Mouse (Mus musculus): ENCODE data around the gene Aftph. TPM values are rescaled to one million over a fixed set of nuclear protein-coding genes. Genes with fewer than 3 reads are reported as not detected.

Gene Aftph
- polyA plus RNA-seq, 1 experiment from 2014 or later: 19.9 TPM

DNA sequence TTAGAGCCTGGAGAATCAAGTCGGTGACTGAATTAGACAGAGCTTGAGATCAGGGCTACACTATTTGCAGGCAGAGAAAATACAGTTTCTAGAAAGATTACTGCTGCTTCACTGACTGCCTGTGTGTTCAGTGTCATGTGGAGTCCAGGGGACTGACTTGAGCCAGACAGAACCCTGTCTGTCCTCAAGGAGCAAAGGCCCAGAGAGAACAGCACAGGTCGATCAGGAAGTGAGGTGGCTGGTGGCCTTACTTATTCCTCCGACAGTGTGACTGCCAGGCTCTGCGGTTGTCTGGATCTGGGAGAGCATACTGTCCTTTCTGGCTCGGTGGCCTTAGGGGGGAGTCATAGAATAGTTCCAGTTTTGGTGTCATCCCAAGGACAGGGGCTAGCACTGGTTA lies 60.6 kb downstream of the Aftph start:
- Histone ChIP-seq H3K27me3 (ENCODE audit: control insufficient read depth, insufficient read depth, low read depth, low read length) (no peaks in the 10 kb centered on the region), H3K4me3 (ENCODE audit: low read length) (no peak overlapping the region), H3K9me3 (ENCODE audit: control insufficient read depth, low read length) (no peaks in the 10 kb centered on the region), H3K4me1 (replicated peaks; ENCODE audit: control insufficient read depth, insufficient read depth, low read length) (no peaks in the 10 kb centered on the region), H3K27ac (ENCODE audit: low read length) (no peak overlapping the region), H3K4me2 (ENCODE audit: low read depth, low read length) (no peak overlapping the region), H3K36me3 (ENCODE audit: control insufficient read depth, insufficient read depth, low read length) (no peaks in the 10 kb centered on the region), H3K9ac (ENCODE audit: low read length) (no peak overlapping the region)
- WGBS: 88% methylated on average over 5 of the region's 5 CpGs
- ATAC-seq (ENCODE audit: low read depth): no peak

- H3K4me2 ChIP-seq (ENCODE audit: low read depth, low read length): no peak overlapping the region
- H3K9ac ChIP-seq (ENCODE audit: low read length): no peak overlapping the region
- H3K4me1 ChIP-seq (replicated peaks; ENCODE audit: control insufficient read depth, insufficient read depth, low read length): no peaks in the 10 kb centered on the region
- no peaks in the 10 kb centered on the region for H3K36me3 ChIP-seq (ENCODE audit: control insufficient read depth, insufficient read depth, low read length)
- no peak overlapping the region for H3K27ac ChIP-seq (ENCODE audit: low read length)
- no peak for ATAC-seq (ENCODE audit: low read depth)
- H3K9me3 ChIP-seq (ENCODE audit: control insufficient read depth, low read length): no peaks in the 10 kb centered on the region
- no peak overlapping the region for H3K4me3 ChIP-seq (ENCODE audit: low read length)
- H3K27me3 ChIP-seq (ENCODE audit: control insufficient read depth, insufficient read depth, low read depth, low read length): no peaks in the 10 kb centered on the region
- WGBS: 66% methylated on average over 2 of the region's 2 CpGs
Measured at GRCm38 (mm10) chr11:20679396-20679795, 62.0 kb downstream of the Aftph start.

DNA sequence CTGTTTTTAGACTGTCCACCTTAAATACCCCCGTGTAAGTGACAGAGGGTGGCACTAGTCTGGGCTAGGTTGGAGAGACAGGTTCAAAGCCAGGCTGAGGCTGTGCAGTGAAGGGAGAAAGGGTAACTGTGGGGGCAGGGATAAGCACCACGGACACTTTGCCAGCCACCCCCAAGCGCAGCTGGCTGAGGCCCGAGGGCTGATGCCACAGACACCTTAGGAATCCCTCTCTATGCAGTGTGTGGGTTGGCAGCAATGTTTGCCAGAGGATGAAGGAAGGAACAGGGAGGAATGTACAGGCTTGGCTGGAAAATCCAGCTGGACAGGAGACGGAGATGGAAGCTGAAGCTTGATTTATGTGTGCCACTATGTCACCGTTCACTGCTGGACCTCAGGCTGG lies 68.9 kb downstream of the Aftph start:
- no peak overlapping the region for H3K4me2 ChIP-seq (ENCODE audit: low read depth, low read length)
- peaks cover 4% of the 10 kb centered on the region; the same call in 1 of the 2 replicates for H3K4me1 ChIP-seq (replicated peaks; ENCODE audit: control insufficient read depth, insufficient read depth, low read length)
- no peaks in the 10 kb centered on the region for H3K36me3 ChIP-seq (ENCODE audit: control insufficient read depth, insufficient read depth, low read length)
- no peaks in the 10 kb centered on the region for H3K27me3 ChIP-seq (ENCODE audit: control insufficient read depth, insufficient read depth, low read depth, low read length)
- no peaks in the 10 kb centered on the region for H3K9me3 ChIP-seq (ENCODE audit: control insufficient read depth, low read length)
- no peak for ATAC-seq (ENCODE audit: low read depth)
- no peak overlapping the region for H3K9ac ChIP-seq (ENCODE audit: low read length)
- H3K4me3 ChIP-seq (ENCODE audit: low read length): no peak overlapping the region
- 56% methylated on average over 6 of the region's 6 CpGs for WGBS
- no peak overlapping the region for H3K27ac ChIP-seq (ENCODE audit: low read length)

- Histone ChIP-seq H3K27ac (ENCODE audit: low read length) (no peak overlapping the region), H3K4me1 (replicated peaks; ENCODE audit: control insufficient read depth, insufficient read depth, low read length) (peaks cover 4% of the 10 kb centered on the region; the same call in 1 of the 2 replicates), H3K27me3 (ENCODE audit: control insufficient read depth, insufficient read depth, low read depth, low read length) (no peaks in the 10 kb centered on the region), H3K4me2 (ENCODE audit: low read depth, low read length) (no peak overlapping the region), H3K36me3 (ENCODE audit: control insufficient read depth, insufficient read depth, low read length) (no peaks in the 10 kb centered on the region), H3K9me3 (ENCODE audit: control insufficient read depth, low read length) (no peaks in the 10 kb centered on the region), H3K4me3 (ENCODE audit: low read length) (no peak overlapping the region), H3K9ac (ENCODE audit: low read length) (no peak overlapping the region)
- WGBS: 39% methylated on average over 6 of the region's 6 CpGs
- peak; percentile 61 for ATAC-seq (ENCODE audit: low read depth)
Measured at GRCm38 (mm10) chr11:20671789-20672392, 69.5 kb downstream of the Aftph start.

GRCm38 (mm10) chr11:20664878-20665277 lies 76.5 kb downstream of the Aftph start:
- 81% methylated on average over 9 of the region's 9 CpGs for WGBS
- Histone ChIP-seq H3K4me3 (ENCODE audit: low read length) (no peak overlapping the region), H3K36me3 (ENCODE audit: control insufficient read depth, insufficient read depth, low read length) (no peaks in the 10 kb centered on the region), H3K9me3 (ENCODE audit: control insufficient read depth, low read length) (no peaks in the 10 kb centered on the region), H3K27me3 (ENCODE audit: control insufficient read depth, insufficient read depth, low read depth, low read length) (no peaks in the 10 kb centered on the region), H3K4me1 (replicated peaks; ENCODE audit: control insufficient read depth, insufficient read depth, low read length) (peaks cover 21% of the 10 kb centered on the region), H3K27ac (ENCODE audit: low read length) (no peak overlapping the region), H3K4me2 (ENCODE audit: low read depth, low read length) (no peak overlapping the region), H3K9ac (ENCODE audit: low read length) (no peak overlapping the region)
- no peak for ATAC-seq (ENCODE audit: low read depth)

DNA sequence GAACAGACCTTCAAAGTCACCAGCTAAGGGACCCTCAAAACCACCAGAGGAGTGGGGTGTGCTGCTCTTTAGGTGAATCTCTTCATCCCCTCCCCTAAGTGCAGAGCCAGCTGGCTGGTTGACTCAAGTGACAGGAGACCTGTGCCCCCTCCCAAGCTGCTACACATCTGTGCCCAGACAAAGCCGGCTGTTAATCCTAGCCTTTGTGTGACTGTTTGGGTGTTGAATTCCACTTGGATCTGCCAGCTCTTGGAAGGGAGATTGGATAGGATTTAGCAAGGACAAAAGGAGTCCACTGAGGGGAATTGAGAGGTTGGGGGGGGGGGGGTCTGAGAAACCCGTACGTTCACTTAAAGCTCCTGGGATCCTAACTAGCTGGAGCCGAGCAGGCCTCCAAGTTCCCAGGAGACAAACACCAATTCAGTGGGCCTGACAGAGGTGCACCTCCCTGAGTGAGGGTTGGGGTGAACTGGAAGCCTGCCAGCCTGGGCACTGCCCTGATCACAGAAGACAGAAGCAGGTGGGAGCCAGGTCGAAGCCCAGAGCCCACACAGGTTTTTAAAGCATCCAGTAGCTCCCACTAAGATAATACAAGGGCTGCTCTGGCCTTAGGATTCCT lies 77.7 kb downstream of the Aftph start:
- Histone ChIP-seq H3K9me3 (ENCODE audit: control insufficient read depth, low read length) (no peaks in the 10 kb centered on the region), H3K4me2 (ENCODE audit: low read depth, low read length) (no peak overlapping the region), H3K27ac (ENCODE audit: low read length) (no peak overlapping the region), H3K9ac (ENCODE audit: low read length) (0 out of 2 replicates have a peak overlapping the region, but pooled peaks have one; percentile 25), H3K4me1 (replicated peaks; ENCODE audit: control insufficient read depth, insufficient read depth, low read length) (peaks cover 20% of the 10 kb centered on the region), H3K36me3 (ENCODE audit: control insufficient read depth, insufficient read depth, low read length) (no peaks in the 10 kb centered on the region), H3K27me3 (ENCODE audit: control insufficient read depth, insufficient read depth, low read depth, low read length) (no peaks in the 10 kb centered on the region), H3K4me3 (ENCODE audit: low read length) (no peak overlapping the region)
- ATAC-seq (ENCODE audit: low read depth): no peak
- WGBS: 49% methylated on average over 5 of the region's 5 CpGs

GRCm38 (mm10) chr11:20662811-20663210 lies 78.6 kb downstream of the Aftph start:
- 46% methylated on average over 7 of the region's 7 CpGs for WGBS
- no peaks in the 10 kb centered on the region for H3K27me3 ChIP-seq (ENCODE audit: control insufficient read depth, insufficient read depth, low read depth, low read length)
- no peaks in the 10 kb centered on the region for H3K36me3 ChIP-seq (ENCODE audit: control insufficient read depth, insufficient read depth, low read length)
- no peak overlapping the region for H3K4me2 ChIP-seq (ENCODE audit: low read depth, low read length)
- no peak overlapping the region for H3K9ac ChIP-seq (ENCODE audit: low read length)
- H3K4me3 ChIP-seq (ENCODE audit: low read length): no peak overlapping the region
- peak; percentile 10; the same call in 1 of the 2 replicates for ATAC-seq (ENCODE audit: low read depth)
- H3K27ac ChIP-seq (ENCODE audit: low read length): no peak overlapping the region
- H3K4me1 ChIP-seq (replicated peaks; ENCODE audit: control insufficient read depth, insufficient read depth, low read length): peaks cover 20% of the 10 kb centered on the region
- no peaks in the 10 kb centered on the region for H3K9me3 ChIP-seq (ENCODE audit: control insufficient read depth, low read length)

DNA sequence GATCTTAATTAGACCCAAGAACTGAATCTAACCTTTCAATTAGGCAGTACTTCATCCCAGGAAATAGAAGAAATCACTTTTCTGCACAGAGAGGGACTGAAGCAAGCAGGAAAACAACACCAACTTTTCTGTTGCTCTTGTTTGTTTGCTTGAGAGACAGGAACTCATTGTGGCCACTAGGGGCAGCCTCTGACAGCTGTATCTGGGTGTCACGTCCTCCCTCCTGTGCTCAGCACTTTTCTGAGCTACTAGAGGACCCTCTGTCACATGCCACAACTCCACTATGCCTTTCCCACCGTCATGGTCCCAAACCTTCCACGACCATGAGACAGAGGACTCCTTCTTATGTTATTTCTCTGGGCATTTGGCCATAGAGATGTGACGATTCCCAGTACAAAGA lies 79.7 kb downstream of the Aftph start:
- H3K9ac ChIP-seq (ENCODE audit: low read length): no peak overlapping the region
- no peaks in the 10 kb centered on the region for H3K36me3 ChIP-seq (ENCODE audit: control insufficient read depth, insufficient read depth, low read length)
- no peak overlapping the region for H3K27ac ChIP-seq (ENCODE audit: low read length)
- no peak overlapping the region for H3K4me3 ChIP-seq (ENCODE audit: low read length)
- no peak overlapping the region for H3K4me2 ChIP-seq (ENCODE audit: low read depth, low read length)
- no peaks in the 10 kb centered on the region for H3K27me3 ChIP-seq (ENCODE audit: control insufficient read depth, insufficient read depth, low read depth, low read length)
- peaks cover 28% of the 10 kb centered on the region for H3K4me1 ChIP-seq (replicated peaks; ENCODE audit: control insufficient read depth, insufficient read depth, low read length)
- 25% methylated on average over 4 of the region's 4 CpGs for whole genome bisulfite sequencing
- ATAC-seq (ENCODE audit: low read depth): no peak
- no peaks in the 10 kb centered on the region for H3K9me3 ChIP-seq (ENCODE audit: control insufficient read depth, low read length)

DNA sequence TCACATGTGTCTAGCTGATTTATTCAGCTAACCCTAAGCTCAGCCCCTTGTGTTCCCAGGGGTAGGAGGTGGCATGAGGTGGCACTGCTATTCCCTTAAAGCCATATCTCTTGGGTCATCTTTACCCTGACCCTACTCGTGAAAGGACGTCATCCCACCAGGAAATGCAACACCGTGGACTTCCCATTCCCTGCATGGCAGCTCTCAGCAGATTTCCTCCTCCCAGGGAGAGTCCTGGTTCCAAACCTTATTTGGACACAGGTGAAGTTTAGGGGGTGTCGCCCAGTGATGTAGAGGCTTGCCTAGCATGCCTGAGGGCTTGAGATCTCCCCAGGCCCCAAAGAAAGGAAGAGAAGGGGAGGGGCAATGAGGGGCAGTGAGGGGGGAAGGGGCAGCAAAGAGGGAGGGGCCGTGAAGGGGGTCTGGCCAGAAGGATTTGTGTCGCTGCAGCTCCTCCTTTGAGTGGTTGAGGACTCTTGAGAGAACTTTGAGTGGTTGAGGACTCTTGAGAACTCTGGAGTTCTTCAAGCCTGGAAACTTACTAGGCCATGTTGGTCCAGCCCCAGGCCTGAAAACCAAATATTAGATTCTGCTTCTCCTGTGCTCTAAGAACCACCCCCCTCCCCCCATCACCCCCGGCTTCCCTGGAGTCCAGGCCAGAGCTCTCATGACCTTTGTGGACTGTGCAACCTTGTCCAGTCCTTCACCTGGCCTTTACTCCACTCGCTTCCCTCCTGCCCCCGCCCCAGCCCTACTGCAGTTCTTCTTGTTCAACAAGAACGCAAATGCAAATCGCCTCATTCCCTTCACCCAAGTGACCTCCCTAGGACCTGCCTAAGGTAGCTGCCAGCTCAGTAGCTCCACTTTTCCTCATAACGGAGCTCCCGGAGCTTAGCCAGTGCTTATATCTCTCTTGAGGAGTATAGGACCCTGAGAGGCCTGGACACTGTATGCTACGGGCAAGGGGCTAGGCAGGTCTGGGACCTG lies 81.0 kb downstream of the Aftph start:
- no peaks in the 10 kb centered on the region for H3K36me3 ChIP-seq (ENCODE audit: control insufficient read depth, insufficient read depth, low read length)
- peak overlapping the region; percentile 56 for H3K27ac ChIP-seq (ENCODE audit: low read length)
- H3K27me3 ChIP-seq (ENCODE audit: control insufficient read depth, insufficient read depth, low read depth, low read length): no peaks in the 10 kb centered on the region
- no peak overlapping the region for H3K4me2 ChIP-seq (ENCODE audit: low read depth, low read length)
- 56% methylated on average over 14 of the region's 14 CpGs for WGBS
- H3K4me3 ChIP-seq (ENCODE audit: low read length): no peak overlapping the region
- H3K9me3 ChIP-seq (ENCODE audit: control insufficient read depth, low read length): no peaks in the 10 kb centered on the region
- H3K4me1 ChIP-seq (replicated peaks; ENCODE audit: control insufficient read depth, insufficient read depth, low read length): peaks cover 40% of the 10 kb centered on the region
- no peak overlapping the region for H3K9ac ChIP-seq (ENCODE audit: low read length)
- peak; percentile 53 for ATAC-seq (ENCODE audit: low read depth)
